In genomic region chr3:89883582-89884041, GRCm38 (mm10) we compare ENCODE assay signal across 23 mouse cellular contexts. TPM values are rescaled to one million over a fixed set of nuclear protein-coding genes. Genes with fewer than 3 reads are reported as not detected.
DNase-seq lines count a peak whose midpoint lies in the region; ATAC-seq and TF ChIP-seq lines count a peak whose summit lies in the region.
"Had no signal": no experiment of that assay in that cellular context is flagged by ENCODE, and none has a peak within 500 bp of the region (broad histone marks: within the 10 kb centered on the region; RNA-seq: fewer than 3 reads in every experiment).

No protein-coding gene starts in this region.

- H3K9me3 ChIP-seq in lung, embryonic 16.5 days (ENCODE audit: control insufficient read depth, low read length) = no peaks in the 10 kb centered on the region
- no peaks in the 10 kb centered on the region for H3K9me3 ChIP-seq in MEL (replicated peaks; ENCODE audit: insufficient read depth, low read length)
- no peaks in the 10 kb centered on the region for H3K9me3 ChIP-seq in intestine, embryonic 16.5 days (ENCODE audit: control insufficient read depth, low read length)
- H3K9me3 ChIP-seq: heart, embryonic 10.5 days; hindbrain, embryonic 15.5 days; limb, embryonic 12.5 days; midbrain, embryonic 13.5 days; neural tube, embryonic 15.5 days had no signal

- peak; percentile 70 to 75 for TF ChIP-seq EP300 in MEL (IDR thresholded peaks at IDR 0.05; ENCODE audit: low read depth in 1 of 2, low read length in 2 of 2)

- TF ChIP-seq POLR2A in MEL (IDR thresholded peaks at IDR 0.05; ENCODE audit: control insufficient read depth in 1 of 2, insufficient read depth in 1 of 2, low read depth in 1 of 2, low read length in 2 of 2, poor library complexity in 1 of 2) = peak in 1 of 2 experiments; percentile 42; a peak in 1 of 4 replicates

- no peaks in the 10 kb centered on the region; the same call in 1 of the 2 replicates for H3K4me1 ChIP-seq in lung, embryonic 16.5 days (replicated peaks; ENCODE audit: control insufficient read depth, insufficient read depth, low read length)
- H3K4me1 ChIP-seq in MEL (ENCODE audit: control insufficient read depth in 1 of 2, insufficient read depth in 2 of 2, low read length in 2 of 2) = peaks cover 17 to 50% of the 10 kb centered on the region in 2 experiments
- no peaks in the 10 kb centered on the region for H3K4me1 ChIP-seq in intestine, embryonic 16.5 days (ENCODE audit: control insufficient read depth, insufficient read depth, low read length)
- H3K4me1 ChIP-seq: hindbrain, embryonic 15.5 days; limb, embryonic 12.5 days; neural tube, embryonic 15.5 days had no signal

- no peak overlapping the region for H3K27ac ChIP-seq in lung, embryonic 16.5 days (ENCODE audit: low read length)
- peak overlapping the region; percentile 73 for H3K27ac ChIP-seq in MEL (ENCODE audit: control insufficient read depth, low read depth, low read length)
- H3K27ac ChIP-seq in intestine, embryonic 16.5 days (ENCODE audit: low read length) = no peak overlapping the region
- H3K27ac ChIP-seq: heart, embryonic 10.5 days; hindbrain, embryonic 15.5 days; left cerebral cortex, adult 2 months; limb, embryonic 12.5 days; midbrain, embryonic 13.5 days; neural tube, embryonic 15.5 days had no signal

- H3K9ac ChIP-seq in lung, embryonic 16.5 days (ENCODE audit: low read length) = no peak overlapping the region
- H3K9ac ChIP-seq in MEL (ENCODE audit: control insufficient read depth, low read depth, low read length, poor library complexity, severe bottlenecking) = peak overlapping the region; percentile 31; the same call in 1 of the 2 replicates
- no peak overlapping the region for H3K9ac ChIP-seq in intestine, embryonic 16.5 days (ENCODE audit: low read depth, low read length)
- H3K9ac ChIP-seq: hindbrain, embryonic 15.5 days; limb, embryonic 12.5 days; midbrain, embryonic 13.5 days; neural tube, embryonic 15.5 days had no signal

- H3K79me2 ChIP-seq in MEL (ENCODE audit: control insufficient read depth, insufficient read depth, low read length, poor library complexity) = no peaks in the 10 kb centered on the region

- no peak for TF ChIP-seq RAD21 in MEL (IDR thresholded peaks at IDR 0.05; ENCODE audit: low read depth, low read length)

- no peaks in the 10 kb centered on the region for H3K36me3 ChIP-seq in lung, embryonic 16.5 days (ENCODE audit: control insufficient read depth, insufficient read depth, low read length)
- H3K36me3 ChIP-seq in MEL (ENCODE audit: control insufficient read depth in 1 of 2, insufficient read depth in 2 of 2, low read length in 2 of 2) = peaks cover 0 to 34% of the 10 kb centered on the region in 2 experiments; a peak in 2 of 4 replicates
- H3K36me3 ChIP-seq in intestine, embryonic 16.5 days (ENCODE audit: control insufficient read depth, insufficient read depth, low read length) = no peaks in the 10 kb centered on the region
- H3K36me3 ChIP-seq: heart, embryonic 10.5 days; hindbrain, embryonic 15.5 days; limb, embryonic 12.5 days; midbrain, embryonic 13.5 days; neural tube, embryonic 15.5 days had no signal

- H3K27me3 ChIP-seq in lung, embryonic 16.5 days (ENCODE audit: control insufficient read depth, insufficient read depth, low read depth, low read length) = no peaks in the 10 kb centered on the region
- H3K27me3 ChIP-seq in MEL (ENCODE audit: control insufficient read depth in 1 of 2, insufficient read depth in 2 of 2, low read length in 2 of 2) = no peaks in the 10 kb centered on the region
- no peaks in the 10 kb centered on the region for H3K27me3 ChIP-seq in intestine, embryonic 16.5 days (replicated peaks; ENCODE audit: control insufficient read depth, insufficient read depth, low read length)
- H3K27me3 ChIP-seq: hindbrain, embryonic 15.5 days; limb, embryonic 12.5 days; neural tube, embryonic 15.5 days had no signal

- no peak overlapping the region for H3K4me2 ChIP-seq in lung, embryonic 16.5 days (ENCODE audit: low read depth, low read length)
- H3K4me2 ChIP-seq in intestine, embryonic 16.5 days (ENCODE audit: low read depth, low read length) = no peak overlapping the region
- H3K4me2 ChIP-seq: hindbrain, embryonic 15.5 days; limb, embryonic 12.5 days; midbrain, embryonic 13.5 days; neural tube, embryonic 15.5 days had no signal

- 0 out of 2 replicates have a peak, but pooled peaks have one; percentile 28 for ATAC-seq in lung, embryonic 16.5 days (ENCODE audit: low read depth)
- peak; percentile 42; the same call in 1 of the 2 replicates for ATAC-seq in megakaryocyte progenitor cell, adult 5-6 weeks (replicated peaks; ENCODE audit: poor library complexity)
- no peak for ATAC-seq in intestine, embryonic 16.5 days
- ATAC-seq: midbrain, embryonic 13.5 days had no signal

- DNase-seq in lung, adult 18-20 months = no peak
- DNase-seq in MEL (ENCODE audit: low read depth, low spot score) = peak; percentile 92
- peak; percentile 62 for DNase-seq in induced T-regulatory cell, adult 2 months (ENCODE audit: low read depth)
- DNase-seq in thymus, adult 18-20 months = no peak
- DNase-seq in right cerebral cortex, adult 18-20 months = no peak
- DNase-seq: adrenal gland, postnatal 36 days; cerebellum, adult 9-11 months; gastrocnemius, postnatal 36 days; heart, postnatal 14 days; kidney, adult 18-20 months; kidney, postnatal 10 days; lung, postnatal 14 days; right cerebral cortex, postnatal 4 days had no signal

- WGBS in lung, embryonic 16.5 days = 61% methylated on average over 4 of the region's 4 CpGs
- WGBS in intestine, embryonic 16.5 days = 74% methylated on average over 4 of the region's 4 CpGs

- H3K4me3 ChIP-seq in lung, embryonic 16.5 days (ENCODE audit: low read length) = no peak overlapping the region
- peak overlapping the region in 1 of 2 experiments; percentile 5; a peak in 1 of 4 replicates for H3K4me3 ChIP-seq in MEL (ENCODE audit: control insufficient read depth in 1 of 2, insufficient read depth in 1 of 2, low read depth in 2 of 2, low read length in 2 of 2)
- no peak overlapping the region for H3K4me3 ChIP-seq in intestine, embryonic 16.5 days (ENCODE audit: low read length)
- H3K4me3 ChIP-seq: heart, embryonic 10.5 days; hindbrain, embryonic 15.5 days; left cerebral cortex, adult 2 months; limb, embryonic 12.5 days; midbrain, embryonic 13.5 days; myocyte; neural tube, embryonic 15.5 days had no signal

- no peak for TF ChIP-seq CTCF in MEL (IDR thresholded peaks at IDR 0.05 in 2 of 3, conservative IDR thresholded peaks at IDR 0.05 in 1 of 3; ENCODE audit: control insufficient read depth in 1 of 3, insufficient read depth in 1 of 3, low read depth in 2 of 3, low read length in 3 of 3, poor library complexity in 1 of 3, severe bottlenecking in 1 of 3)

TF ChIP-seq in MEL, 35 proteins besides CTCF, POLR2A, EP300 and RAD21 (continues in another document):
- TF ChIP-seq BHLHE40 (IDR thresholded peaks at IDR 0.05; ENCODE audit: borderline replicate concordance, low read depth, low read length) (peak; percentile 79; the same call in 1 of the 2 replicates), GATA1 (IDR thresholded peaks at IDR 0.05; ENCODE audit: low read depth, low read length) (peak; percentile 91), USF2 (IDR thresholded peaks at IDR 0.05; ENCODE audit: borderline replicate concordance in 1 of 2, insufficient read depth in 1 of 2, low read depth in 1 of 2, low read length in 2 of 2) (no peak), POLR2AphosphoS5 (IDR thresholded peaks at IDR 0.05; ENCODE audit: borderline replicate concordance, low read depth, low read length) (no peak), ZC3H11A (IDR thresholded peaks at IDR 0.05; ENCODE audit: low read depth, low read length) (no peak), CHD2 (IDR thresholded peaks at IDR 0.05; ENCODE audit: low read length) (no peak), TCF12 (IDR thresholded peaks at IDR 0.05; ENCODE audit: low read depth, low read length) (peak; percentile 57; the same call in 1 of the 2 replicates), MEF2A (IDR thresholded peaks at IDR 0.05; ENCODE audit: extremely low read depth, insufficient replicate concordance, low read depth, low read length, poor library complexity, severe bottlenecking) (no peak), TAL1 (IDR thresholded peaks at IDR 0.05; ENCODE audit: low read length) (peak; percentile 48), SMC3 (IDR thresholded peaks at IDR 0.05; ENCODE audit: low read depth, low read length) (peak; percentile 3; the same call in 1 of the 2 replicates), MYC (IDR thresholded peaks at IDR 0.05; ENCODE audit: low read depth, low read length) (peak; percentile 97), USF1 (IDR thresholded peaks at IDR 0.05; ENCODE audit: low read depth, low read length) (peak; percentile 52), UBTF (IDR thresholded peaks at IDR 0.05; ENCODE audit: borderline replicate concordance, insufficient read depth, low read depth, low read length) (no peak), ELF1 (IDR thresholded peaks at IDR 0.05; ENCODE audit: low read depth, low read length) (no peak), SIN3A (IDR thresholded peaks at IDR 0.05; ENCODE audit: low read length) (peak; percentile 89), KAT2A (conservative IDR thresholded peaks at IDR 0.05; ENCODE audit: low read depth, low read length) (peak; percentile 27; the same call in 1 of the 2 replicates), E2F4 (IDR thresholded peaks at IDR 0.05; ENCODE audit: borderline replicate concordance, low read depth, low read length) (no peak), ZKSCAN1 (IDR thresholded peaks at IDR 0.05; ENCODE audit: low read depth, low read length) (peak; percentile 57; the same call in 1 of the 2 replicates), MAX (IDR thresholded peaks at IDR 0.05; ENCODE audit: low read length) (peak; percentile 93)

RNA-seq across cellular contexts. Expression of gene Il6ra, which starts 29.4 kb away (rescaled TPM):
- polyA plus RNA-seq in lung, embryonic 16.5 days (2015; fragmentation: Nextera tagmentation; extraction: Ambion mirVana) = 5.2 and 5.6 TPM in 2 replicates
- 0.13 and 0.15 TPM in 2 replicates for total RNA-seq in MEL (2012; rRNA removed)
- polyA plus RNA-seq in MEL (2012; ENCODE audit: insufficient read depth in 1 of 2, insufficient read length in 2 of 2, low read depth in 1 of 2, low replicate concordance in 2 of 2, missing spikeins in 1 of 2) = 1 to 10 TPM in 1 of 2 experiments, not detected in 1; 3.4 TPM
- 39.5 and 43.6 TPM in 2 replicates for total RNA-seq in megakaryocyte progenitor cell, adult 5-6 weeks (2015)
- total RNA-seq in megakaryocyte progenitor cell, adult 5-6 weeks (2017) = 12.5 and 15.5 TPM in 2 replicates
- 3.0 and 3.4 TPM in 2 replicates for polyA plus RNA-seq in intestine, embryonic 16.5 days (2015; fragmentation: Nextera tagmentation; extraction: Ambion mirVana)

RNA-seq across cellular contexts. Expression of gene She, which starts 52.4 kb away (rescaled TPM):
- polyA plus RNA-seq in lung, embryonic 16.5 days (2015; fragmentation: Nextera tagmentation; extraction: Ambion mirVana) = 8.8 and 9.3 TPM in 2 replicates
- total RNA-seq in MEL (2012; rRNA removed) = 3.3 and 5.3 TPM in 2 replicates
- 1 to 10 TPM in 1 of 2 experiments, not detected in 1; 3.5 TPM for polyA plus RNA-seq in MEL (2012; ENCODE audit: insufficient read depth in 1 of 2, insufficient read length in 2 of 2, low read depth in 1 of 2, low replicate concordance in 2 of 2, missing spikeins in 1 of 2)
- 0.12 TPM in 1 of 2 replicates, not detected in the other for total RNA-seq in megakaryocyte progenitor cell, adult 5-6 weeks (2015)
- total RNA-seq in megakaryocyte progenitor cell, adult 5-6 weeks (2017) = not detected in 2 replicates
- 2.3 and 2.6 TPM in 2 replicates for polyA plus RNA-seq in intestine, embryonic 16.5 days (2015; fragmentation: Nextera tagmentation; extraction: Ambion mirVana)
- polyA plus RNA-seq: myocyte had no signal

Comparison
In these comparisons a context has a peak if more than half of its experiments do, and no peak if none do; other contexts are left out.
1. DNase-seq: peak in MEL (single experiment) and induced T-regulatory cell, adult 2 months (single experiment); none in lung, adult 18-20 months (0 of 2), thymus, adult 18-20 months (0 of 2) and right cerebral cortex, adult 18-20 months (single experiment).